Mouse (Mus musculus) heart, embryonic 12.5 days (tissue): ENCODE measurements around the gene Rpusd1. TPM values are rescaled to one million over a fixed set of nuclear protein-coding genes. Genes with fewer than 3 reads are reported as not detected.
A peak's percentile ranks its signal among the peaks of the same experiment; 100 is the strongest.

Experiments used
- ATAC-seq: fragments of 200-750 bp; cut with Nextera tagmentation; 2 replicates; pipeline ENCODE4 v1.8.0; 2017; ENCODE audit warnings: moderate TSS enrichment, moderate library complexity; ENCODE audit not compliant: insufficient number of reproducible peaks, low FRiP score
- H3K27ac ChIP-seq: fragments of 300-500 bp; sonication (generic); 2 replicates; pipeline ENCODE4 v1.5.1; 2016; ENCODE audit warnings: mild to moderate bottlenecking, moderate library complexity; ENCODE audit not compliant: poor library complexity, severe bottlenecking
- H3K27me3 ChIP-seq: fragments of 300-500 bp; sonication (generic); replicated peaks from 2 replicates; pipeline ENCODE4 v1.6.1; 2016; ENCODE audit warnings: mild to moderate bottlenecking, moderate library complexity
- H3K36me3 ChIP-seq: fragments of 300-500 bp; sonication (generic); 2 replicates; pipeline ENCODE4 v1.6.1; 2016; ENCODE audit warnings: mild to moderate bottlenecking, moderate library complexity
- H3K4me1 ChIP-seq: fragments of 300-500 bp; sonication (generic); replicated peaks from 2 replicates; pipeline ENCODE4 v1.6.1; 2016; ENCODE audit warnings: mild to moderate bottlenecking
- H3K4me2 ChIP-seq: fragments of 300-500 bp; sonication (generic); 2 replicates; pipeline ENCODE4 v1.6.1; 2016; ENCODE audit warnings: mild to moderate bottlenecking, moderate library complexity
- H3K4me3 ChIP-seq: fragments of 300-500 bp; sonication (generic); 2 replicates; pipeline ENCODE4 v1.5.1; 2016; ENCODE audit warnings: mild to moderate bottlenecking
- H3K9ac ChIP-seq: fragments of 300-500 bp; sonication (generic); 2 replicates; pipeline ENCODE4 v1.6.1; 2016; ENCODE audit warnings: mild to moderate bottlenecking, moderate library complexity
- H3K9me3 ChIP-seq: fragments of 300-500 bp; sonication (generic); replicated peaks from 2 replicates; pipeline ENCODE4 v1.6.1; 2016; ENCODE audit warnings: mild to moderate bottlenecking, moderate library complexity
- WGBS: fragments of 180-500 bp; shearing (Covaris S2); methylation state at CpG from one replicate; pipeline ENCODE4 v1.1.7; 2016; 5-methylcytosine and 5-hydroxymethylcytosine counted together
- polyA plus RNA-seq: library from polyadenylated mRNA; unstranded; fragments of >200 nt; fragmentation: Nextera tagmentation; extraction: Ambion mirVana; gene quantifications from 2 replicates; pipeline ENCODE4 v1.2.1, GENCODE M21; 2016

The Rpusd1 gene
- polyA plus RNA-seq, 1 experiment from 2014 or later: 11.3 TPM

DNA sequence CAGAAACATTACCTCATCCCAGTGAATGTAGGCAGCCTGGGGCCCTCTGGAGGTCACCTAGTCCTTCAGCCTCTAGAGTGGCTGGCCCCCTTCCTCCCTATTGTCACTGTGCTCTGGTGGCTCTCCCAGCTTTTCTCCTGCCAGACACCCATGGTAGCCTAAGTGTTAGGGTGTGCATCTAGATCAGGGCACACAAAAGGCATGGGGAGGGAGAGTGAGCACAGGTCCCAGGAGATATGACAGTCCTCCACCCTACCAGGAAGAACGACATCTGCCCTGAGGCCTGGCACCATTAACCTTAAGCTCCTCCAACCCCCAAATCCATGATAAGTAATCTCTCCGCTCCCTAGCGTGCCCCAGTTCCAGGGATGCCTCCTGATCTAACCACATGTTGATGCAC is 11.8 kb upstream of the Rpusd1 start:
- H3K27me3 ChIP-seq: peaks cover 45% of the 10 kb centered on the region
- WGBS: 35% methylated on average over 3 of the region's 3 CpGs

DNA sequence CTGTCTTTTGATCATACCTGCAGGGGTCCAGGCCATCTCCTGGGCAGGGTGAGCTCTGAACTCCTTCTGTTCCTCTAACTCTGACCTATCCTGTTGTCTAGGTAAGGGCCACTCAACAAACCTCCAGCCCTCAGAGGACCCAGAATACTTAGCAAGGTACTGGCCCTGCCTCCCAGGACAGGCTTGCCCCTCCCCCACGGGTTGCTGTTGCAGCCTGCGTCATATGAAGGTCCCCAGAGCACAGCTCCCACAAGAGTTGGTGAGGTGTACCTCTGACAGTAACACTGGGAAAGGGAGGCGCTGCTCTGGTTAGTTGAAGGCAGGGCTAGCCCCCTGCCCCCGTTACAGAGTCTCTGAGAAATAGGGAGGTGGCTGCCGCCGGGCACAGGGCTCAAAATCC is 11.3 kb upstream of the Rpusd1 start:
- no peak overlapping the region for H3K27ac ChIP-seq
- no peak overlapping the region for H3K4me3 ChIP-seq
- no peak overlapping the region for H3K4me2 ChIP-seq
- no peaks in the 10 kb centered on the region for H3K9me3 ChIP-seq
- 3% methylated on average over 6 of the region's 6 CpGs for WGBS
- peaks cover 45% of the 10 kb centered on the region for H3K27me3 ChIP-seq
- ATAC-seq: no peak
- peaks cover 28% of the 10 kb centered on the region for H3K4me1 ChIP-seq
- H3K36me3 ChIP-seq: peaks cover 23% of the 10 kb centered on the region
- H3K9ac ChIP-seq: no peak overlapping the region

More for the DNA sequence above, 11.8 kb upstream of the Rpusd1 start:
- no peak overlapping the region for H3K4me2 ChIP-seq
- H3K4me3 ChIP-seq: no peak overlapping the region
- no peaks in the 10 kb centered on the region for H3K9me3 ChIP-seq
- H3K27ac ChIP-seq: no peak overlapping the region
- peaks cover 18% of the 10 kb centered on the region for H3K36me3 ChIP-seq
- H3K4me1 ChIP-seq: peaks cover 28% of the 10 kb centered on the region
- ATAC-seq: no peak
- no peak overlapping the region for H3K9ac ChIP-seq

DNA sequence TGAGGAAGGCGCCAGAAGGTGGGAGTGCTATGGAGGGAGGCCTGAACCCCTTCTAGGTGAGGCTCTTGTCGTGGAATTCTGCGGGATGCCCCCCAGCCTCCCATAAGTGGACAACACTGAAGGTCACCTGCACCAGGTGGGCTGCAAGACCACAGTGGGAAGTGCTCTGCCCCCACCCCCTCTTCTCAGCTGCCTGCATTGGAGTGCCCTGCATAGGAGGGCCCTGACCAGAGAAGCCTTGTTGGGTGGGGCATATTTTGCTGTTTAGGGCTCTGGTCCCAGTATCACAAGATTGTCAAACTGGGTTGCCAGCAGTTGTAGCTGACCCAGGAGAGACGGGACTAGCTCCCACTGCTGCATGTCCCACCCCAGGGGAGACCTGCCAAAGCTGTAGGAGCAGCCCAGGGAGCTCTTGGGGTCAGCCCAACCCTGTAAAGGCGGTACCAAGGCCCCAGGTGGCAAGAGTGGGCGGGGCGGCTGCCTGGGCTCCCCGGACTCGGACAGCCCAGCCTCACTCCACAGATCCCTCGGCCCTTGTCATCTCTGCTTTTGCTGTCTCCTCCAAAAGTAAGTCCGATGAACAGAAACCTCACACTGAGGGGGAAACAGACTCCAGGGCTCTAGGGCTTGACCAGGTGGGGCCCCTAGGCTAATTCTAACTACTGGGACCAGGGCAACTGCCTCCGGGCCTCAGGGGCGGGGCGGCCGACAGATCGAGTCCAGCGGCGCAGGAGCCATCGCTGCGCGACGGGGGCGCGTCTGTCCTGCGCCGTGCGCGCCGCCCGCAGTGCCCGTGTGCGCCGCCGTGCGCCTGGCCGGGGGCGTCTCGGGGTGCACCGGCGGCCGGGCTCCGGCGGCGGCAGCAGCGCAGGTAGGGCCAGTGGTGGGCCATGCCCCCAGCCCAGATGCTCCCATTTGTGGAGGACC is 10.5 kb upstream of the Rpusd1 start, which contains the start of gene Gng13:
Gene Gng13, plus strand, starts transcription at position 461 of the 927 bp plus-strand sequence.
- H3K27me3 ChIP-seq: peaks cover 45% of the 10 kb centered on the region

DNA sequence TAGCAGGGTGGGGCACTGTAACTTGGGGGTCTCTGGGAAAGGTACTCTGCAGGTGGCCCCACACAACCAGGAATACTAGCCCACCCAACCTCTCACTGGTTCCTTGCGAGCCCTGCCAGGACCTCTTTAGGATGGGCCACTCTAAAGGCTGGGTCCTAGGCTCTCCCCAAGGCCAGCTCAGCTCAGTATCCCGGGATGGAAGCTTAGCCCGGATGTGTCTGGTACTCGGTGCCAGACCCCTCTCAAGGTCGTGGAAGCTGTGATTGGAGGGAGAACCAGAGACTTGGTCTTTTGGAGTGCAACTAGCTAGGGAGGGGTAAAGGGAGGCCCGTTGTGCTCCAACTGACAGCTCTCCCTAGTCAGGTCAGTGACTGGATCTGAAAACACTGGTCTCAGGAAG is 9.8 kb upstream of the Rpusd1 start:
- Histone ChIP-seq H3K4me2 (peak overlapping the region; percentile 90), H3K4me3 (peak overlapping the region; percentile 48), H3K9ac (peak overlapping the region; percentile 61), H3K27me3 (peaks cover 45% of the 10 kb centered on the region), H3K4me1 (peaks cover 28% of the 10 kb centered on the region), H3K9me3 (no peaks in the 10 kb centered on the region), H3K27ac (no peak overlapping the region), H3K36me3 (peaks cover 38% of the 10 kb centered on the region)
- WGBS: 9% methylated on average over 6 of the region's 6 CpGs
- no peak for ATAC-seq

More for the DNA sequence above, 10.5 kb upstream of the Rpusd1 start, which contains the start of gene Gng13:
- Histone ChIP-seq H3K9ac (peak within 1 kb of the TSS; percentile 61), H3K9me3 (no peaks in the 10 kb centered on the region), H3K36me3 (peaks cover 32% of the 10 kb centered on the region), H3K27ac (no peak within 1 kb of the TSS), H3K4me3 (peak within 1 kb of the TSS; percentile 48), H3K4me2 (peak within 1 kb of the TSS; percentile 90), H3K4me1 (peaks cover 28% of the 10 kb centered on the region)
- peak; percentile 44; the same call in 1 of the 2 replicates for ATAC-seq
- 1% methylated on average over 43 of the region's 45 CpGs for whole genome bisulfite sequencing

DNA sequence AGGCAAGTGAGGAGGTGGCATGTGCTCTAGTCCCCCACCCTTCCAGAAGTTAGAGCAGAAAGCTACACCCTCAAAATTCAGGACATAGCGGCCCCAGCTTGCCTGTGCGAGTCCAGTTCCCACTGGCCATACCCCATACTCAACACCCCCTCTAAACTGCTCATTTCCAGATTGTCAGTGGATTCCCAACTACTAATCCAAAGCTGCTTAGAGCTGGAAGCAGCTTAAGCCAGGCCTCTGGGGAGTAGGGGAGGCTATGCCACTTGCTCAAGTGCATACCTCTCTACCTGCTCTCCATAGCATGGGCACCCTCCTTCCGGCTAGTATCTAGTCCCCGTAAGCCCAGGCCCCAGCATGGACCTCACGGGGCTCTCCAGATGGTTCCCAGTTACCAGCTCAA is 6.0 kb upstream of the Rpusd1 start:
- H3K36me3 ChIP-seq: peaks cover 65% of the 10 kb centered on the region
- H3K4me2 ChIP-seq: no peak overlapping the region
- ATAC-seq: no peak
- WGBS: 93% methylated on average over 5 of the region's 5 CpGs
- no peak overlapping the region for H3K27ac ChIP-seq
- peaks cover 21% of the 10 kb centered on the region for H3K4me1 ChIP-seq
- no peak overlapping the region for H3K9ac ChIP-seq
- no peak overlapping the region for H3K4me3 ChIP-seq
- H3K9me3 ChIP-seq: no peaks in the 10 kb centered on the region
- peaks cover 27% of the 10 kb centered on the region for H3K27me3 ChIP-seq

DNA sequence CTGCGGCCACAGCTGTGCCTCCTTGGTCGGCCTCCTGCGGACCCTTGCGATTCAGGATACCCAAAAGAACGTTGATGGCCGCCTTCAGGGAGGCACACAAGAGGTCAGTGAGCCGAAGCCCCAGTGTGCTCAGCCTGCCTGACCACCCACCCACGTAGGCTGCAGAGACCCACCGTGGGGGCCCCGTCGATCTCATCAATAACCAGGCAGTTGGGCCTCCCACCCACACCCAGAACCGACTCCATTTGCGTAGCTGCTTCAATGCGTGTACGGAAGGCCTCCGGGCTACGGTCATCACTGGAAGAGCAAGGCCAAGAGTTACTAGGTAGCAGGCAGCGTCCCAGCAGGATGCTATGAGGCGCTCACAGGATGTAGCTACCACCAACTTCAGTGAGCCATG is 4.0 kb upstream of the Rpusd1 start:
- Histone ChIP-seq H3K4me1 (peaks cover 17% of the 10 kb centered on the region), H3K27me3 (peaks cover 7% of the 10 kb centered on the region), H3K36me3 (peaks cover 66% of the 10 kb centered on the region), H3K4me2 (no peak overlapping the region), H3K27ac (no peak overlapping the region), H3K9me3 (no peaks in the 10 kb centered on the region), H3K4me3 (no peak overlapping the region), H3K9ac (no peak overlapping the region)
- ATAC-seq: no peak
- WGBS: 95% methylated on average over 19 of the region's 19 CpGs

DNA sequence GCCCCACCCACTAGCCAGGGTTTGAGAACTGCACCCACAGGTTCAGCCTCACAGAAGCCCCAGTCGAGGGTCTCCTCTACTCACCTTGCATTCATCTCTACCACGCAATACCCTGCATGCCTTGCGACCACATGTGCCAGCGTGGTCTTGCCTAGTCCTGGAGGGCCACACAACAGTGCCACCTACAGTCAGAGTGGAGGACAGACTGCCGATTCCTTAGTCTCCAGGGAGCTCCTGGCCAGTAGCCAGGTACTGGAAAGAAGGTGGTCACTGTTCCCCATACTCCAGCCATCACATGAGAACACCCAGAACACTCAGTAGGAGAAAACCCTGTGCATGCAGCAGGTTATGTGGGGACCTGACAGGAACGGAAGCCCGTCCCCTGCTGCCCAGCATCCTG is 3.6 kb upstream of the Rpusd1 start:
- no peaks in the 10 kb centered on the region for H3K9me3 ChIP-seq
- 77% methylated on average over 7 of the region's 7 CpGs for WGBS
- peaks cover 68% of the 10 kb centered on the region for H3K36me3 ChIP-seq

DNA sequence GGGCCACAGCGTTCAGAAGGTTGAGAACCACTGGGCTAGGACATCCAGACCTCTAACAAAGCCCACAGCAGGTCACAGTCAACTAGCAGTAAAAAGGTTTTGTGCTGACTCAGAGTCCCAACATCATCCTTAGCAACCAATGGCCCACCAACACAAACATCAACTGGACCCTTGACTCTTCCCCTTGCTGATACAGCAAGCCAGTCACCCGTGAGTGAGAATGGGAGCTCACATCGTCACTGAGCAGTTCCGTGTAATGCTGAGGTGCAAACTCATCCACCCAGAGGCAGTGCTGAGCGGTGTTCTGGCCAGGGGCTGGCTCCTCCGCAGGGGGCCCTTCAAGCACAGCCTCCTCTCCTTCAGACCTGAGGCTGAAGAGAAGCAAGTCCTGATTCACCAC is 2.2 kb upstream of the Rpusd1 start:
- Histone ChIP-seq H3K4me1 (peaks cover 20% of the 10 kb centered on the region), H3K27me3 (no peaks in the 10 kb centered on the region), H3K9me3 (no peaks in the 10 kb centered on the region), H3K27ac (no peak overlapping the region), H3K36me3 (peaks cover 67% of the 10 kb centered on the region), H3K9ac (0 out of 2 replicates have a peak overlapping the region, but pooled peaks have one; percentile 10), H3K4me2 (no peak overlapping the region), H3K4me3 (no peak overlapping the region)
- no peak for ATAC-seq
- 78% methylated on average over 6 of the region's 6 CpGs for WGBS

More for the DNA sequence above, 3.6 kb upstream of the Rpusd1 start:
- Histone ChIP-seq H3K4me2 (no peak overlapping the region), H3K9ac (no peak overlapping the region), H3K4me3 (no peak overlapping the region), H3K4me1 (peaks cover 20% of the 10 kb centered on the region), H3K27ac (no peak overlapping the region), H3K27me3 (peaks cover 3% of the 10 kb centered on the region)
- ATAC-seq: no peak

DNA sequence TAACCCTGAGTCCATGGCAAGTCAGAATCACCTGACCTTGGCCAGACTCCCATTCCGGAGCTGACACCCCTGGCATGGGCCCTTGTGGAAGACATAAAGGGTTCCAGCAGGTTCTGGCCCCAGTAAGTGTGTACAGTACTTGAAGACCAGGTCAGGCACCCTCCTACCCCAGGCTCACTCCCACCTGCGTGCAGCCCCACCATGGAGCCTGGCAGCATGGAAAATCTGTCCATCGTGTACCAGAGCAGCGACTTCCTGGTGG is 470 bp downstream of the Rpusd1 start:
- peak overlapping the region; percentile 86 for H3K9ac ChIP-seq
- H3K36me3 ChIP-seq: peaks cover 51% of the 10 kb centered on the region
- H3K4me2 ChIP-seq: peak overlapping the region; percentile 98
- H3K9me3 ChIP-seq: no peaks in the 10 kb centered on the region
- no peaks in the 10 kb centered on the region for H3K27me3 ChIP-seq
- H3K4me3 ChIP-seq: peak overlapping the region; percentile 54
- peaks cover 20% of the 10 kb centered on the region for H3K4me1 ChIP-seq
- 20% methylated on average over 4 of the region's 4 CpGs for WGBS
- H3K27ac ChIP-seq: no peak overlapping the region
- no peak for ATAC-seq

DNA sequence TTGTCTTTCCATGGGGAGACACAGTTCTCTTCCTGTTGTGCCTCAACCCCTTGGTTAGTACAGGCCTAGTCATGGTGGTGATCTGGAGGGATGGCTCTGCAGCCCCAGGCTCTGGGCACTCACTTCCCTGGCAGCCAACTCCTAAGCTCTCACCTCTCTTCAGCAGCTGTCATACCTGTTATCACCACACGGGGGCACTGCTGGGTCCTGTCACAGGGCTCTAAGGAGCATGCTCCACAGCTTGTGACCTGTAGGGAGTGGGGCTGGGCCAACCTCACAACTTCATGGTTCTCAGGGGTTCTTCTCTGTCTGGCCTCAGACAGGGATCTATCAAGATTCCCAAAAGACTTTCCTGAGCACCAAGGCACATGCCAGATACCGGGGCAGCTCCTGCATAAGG is 4.6 kb downstream of the Rpusd1 start:
- Histone ChIP-seq H3K36me3 (peaks cover 26% of the 10 kb centered on the region), H3K4me2 (no peak overlapping the region), H3K9me3 (no peaks in the 10 kb centered on the region), H3K27me3 (peaks cover 3% of the 10 kb centered on the region), H3K27ac (no peak overlapping the region), H3K4me1 (peaks cover 10% of the 10 kb centered on the region), H3K4me3 (no peak overlapping the region), H3K9ac (no peak overlapping the region)
- WGBS: 21% methylated on average over 2 of the region's 2 CpGs
- ATAC-seq: no peak

DNA sequence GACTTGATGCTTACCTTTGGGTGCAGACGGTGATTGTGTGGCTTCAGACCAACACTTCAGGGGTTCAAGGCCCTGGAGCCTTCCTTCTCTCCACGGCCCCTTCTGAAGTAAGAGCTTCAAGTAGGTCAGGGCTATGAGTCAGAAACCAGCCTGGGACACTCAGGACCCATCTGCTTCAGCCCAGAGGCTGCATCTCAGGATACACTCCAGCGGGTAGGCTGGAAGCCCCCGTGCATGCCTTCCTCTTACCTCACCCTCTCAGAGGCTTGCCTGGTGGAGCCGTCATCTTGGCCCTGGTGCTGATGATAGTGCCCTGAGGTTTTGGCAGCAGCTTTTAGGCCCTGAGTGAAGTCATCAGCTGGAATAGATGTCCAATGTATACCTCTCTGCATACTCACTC is 7.8 kb downstream of the Rpusd1 start:
- Histone ChIP-seq H3K36me3 (peaks cover 10% of the 10 kb centered on the region), H3K9me3 (no peaks in the 10 kb centered on the region), H3K27me3 (peaks cover 21% of the 10 kb centered on the region), H3K27ac (no peak overlapping the region), H3K9ac (no peak overlapping the region), H3K4me2 (no peak overlapping the region), H3K4me3 (no peak overlapping the region), H3K4me1 (no peaks in the 10 kb centered on the region)
- no peak for ATAC-seq
- 70% methylated on average over 5 of the region's 5 CpGs for WGBS
